Mouse (Mus musculus): ENCODE data around the gene Samt2. TPM values are rescaled to one million over a fixed set of nuclear protein-coding genes. Genes with fewer than 3 reads are reported as not detected.

Gene Samt2
- polyA plus RNA-seq (2017; shearing (Covaris generic)): not detected

GRCm38 (mm10) chrX:154579260-154579659, at the start of gene Samt2:
Gene Samt2, minus strand, starts transcription at chrX:154579360.

Other genes with a start within 250 kb of the Samt2 start
- gene 4930524N10Rik, start 236.0 kb downstream of the Samt2 start, polyA plus RNA-seq (2017; shearing (Covaris generic)): not detected
- not detected for gene Samt4, start 97.4 kb downstream of the Samt2 start, polyA plus RNA-seq (2017; shearing (Covaris generic))

Data from activated CD4-positive, CD25-positive, alpha-beta regulatory T cell, adult 9 weeks (primary cell).